Comparison of ENCODE assay signal across 9 mouse cellular contexts in the genomic region with DNA sequence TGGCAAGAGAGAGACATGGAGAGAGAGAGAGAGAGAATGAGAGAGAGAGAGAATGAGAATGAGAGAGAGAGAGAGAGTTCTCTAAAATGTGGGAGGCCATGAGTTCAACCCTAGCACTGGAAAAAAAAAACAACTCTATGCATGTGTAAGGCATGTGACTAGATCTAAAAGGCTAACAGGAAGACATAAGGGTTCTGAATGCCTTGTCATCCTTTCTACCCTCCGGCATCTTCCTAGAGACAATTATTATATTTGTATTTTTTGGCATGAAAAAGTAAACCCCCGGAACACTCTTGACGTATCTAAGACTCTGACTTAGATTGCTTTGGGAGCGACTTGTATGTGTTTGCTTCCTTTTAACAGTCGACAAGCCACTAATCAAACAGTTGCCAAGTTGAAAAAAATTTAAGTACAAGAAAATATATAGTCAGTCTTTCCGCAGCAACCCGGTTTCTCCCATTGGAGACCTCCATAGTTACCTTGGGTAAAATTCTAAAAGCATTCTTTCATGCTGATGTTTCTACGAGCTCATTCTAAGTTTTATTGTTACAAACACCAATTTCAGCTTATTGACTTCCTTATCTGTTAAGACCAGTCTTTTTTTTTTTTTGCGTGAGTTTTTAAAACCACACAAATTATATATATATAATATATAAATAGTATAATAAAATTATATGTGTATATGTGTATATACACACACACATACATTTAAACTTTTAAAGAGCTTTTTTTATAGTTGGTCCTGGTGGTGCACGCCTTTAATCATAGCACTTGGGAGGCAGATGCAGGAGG. TPM values are rescaled to one million over a fixed set of nuclear protein-coding genes. Genes with fewer than 3 reads are reported as not detected.
DNase-seq lines count a peak whose midpoint lies in the region; ATAC-seq and TF ChIP-seq lines count a peak whose summit lies in the region.
"Had no signal": no experiment of that assay in that cellular context is flagged by ENCODE, and none has a peak within 500 bp of the region (broad histone marks: within the 10 kb centered on the region; RNA-seq: fewer than 3 reads in every experiment).

No protein-coding gene starts in this region.

- no peak for DNase-seq in heart, adult 9 months (ENCODE audit: low spot score in 2 of 2)
- no peak for DNase-seq in ES-E14 (ENCODE audit: low read depth, low spot score)
- DNase-seq in retina, postnatal 1 day = no peak
- no peak for DNase-seq in ovary, postnatal 10 days (ENCODE audit: low spot score)
- no peak for DNase-seq in adrenal gland, postnatal 4 days (ENCODE audit: low spot score in 2 of 2)

- no peak for ATAC-seq in heart, embryonic 16.5 days (replicated peaks; ENCODE audit: extremely low read depth, insufficient read depth, low FRiP score)
- ATAC-seq in hindbrain, embryonic 12.5 days (ENCODE audit: low FRiP score) = no peak
- ATAC-seq in midbrain, embryonic 12.5 days (ENCODE audit: low FRiP score, low read depth) = no peak

- peak overlapping the region; percentile 72 for H3K4me3 ChIP-seq in heart, embryonic 16.5 days (ENCODE audit: low read length)
- peak overlapping the region; percentile 79 to 89 for H3K4me3 ChIP-seq in ES-E14 (ENCODE audit: insufficient read depth in 1 of 2, low read depth in 1 of 2, low read length in 2 of 2, poor library complexity in 1 of 2, severe bottlenecking in 1 of 2)
- H3K4me3 ChIP-seq in hindbrain, embryonic 12.5 days = peak overlapping the region; percentile 45
- H3K4me3 ChIP-seq in midbrain, embryonic 12.5 days = peak overlapping the region; percentile 55

- 0 out of 2 replicates have a peak, but pooled peaks cover 4% of the 10 kb centered on the region for H3K9me3 ChIP-seq in heart, embryonic 16.5 days (replicated peaks; ENCODE audit: control insufficient read depth, low read length)
- no peaks in the 10 kb centered on the region for H3K9me3 ChIP-seq in ES-E14 (ENCODE audit: control insufficient read depth, insufficient read depth, low read depth, low read length)
- no peaks in the 10 kb centered on the region for H3K9me3 ChIP-seq in hindbrain, embryonic 12.5 days (replicated peaks)
- H3K9me3 ChIP-seq in midbrain, embryonic 12.5 days = no peaks in the 10 kb centered on the region

- H3K9ac ChIP-seq in heart, embryonic 16.5 days (ENCODE audit: low read length) = peak overlapping the region; percentile 81
- peak overlapping the region; percentile 61; the same call in 1 of the 2 replicates for H3K9ac ChIP-seq in ES-E14 (ENCODE audit: insufficient read depth, low read depth, low read length, poor library complexity, severe bottlenecking)
- 0 out of 2 replicates have a peak overlapping the region, but pooled peaks have one; percentile 58 for H3K9ac ChIP-seq in hindbrain, embryonic 12.5 days
- H3K9ac ChIP-seq in midbrain, embryonic 12.5 days (replicated peaks) = peak overlapping the region; percentile 59; the same call in 1 of the 2 replicates

- H3K4me1 ChIP-seq in heart, embryonic 16.5 days (ENCODE audit: control insufficient read depth, insufficient read depth, low read length) = no peaks in the 10 kb centered on the region
- H3K4me1 ChIP-seq in ES-E14 (ENCODE audit: control insufficient read depth in 2 of 2, insufficient read depth in 2 of 2, low read length in 2 of 2, poor library complexity in 1 of 2) = peaks cover 0 to 2% of the 10 kb centered on the region in 2 experiments; a peak in 1 of 4 replicates
- peaks cover 5% of the 10 kb centered on the region for H3K4me1 ChIP-seq in hindbrain, embryonic 12.5 days
- peaks cover 5% of the 10 kb centered on the region; the same call in 1 of the 2 replicates for H3K4me1 ChIP-seq in midbrain, embryonic 12.5 days

- no peaks in the 10 kb centered on the region for H3K36me3 ChIP-seq in heart, embryonic 16.5 days (ENCODE audit: control insufficient read depth, insufficient read depth)
- no peaks in the 10 kb centered on the region for H3K36me3 ChIP-seq in ES-E14 (ENCODE audit: control insufficient read depth, insufficient read depth, low read length, poor library complexity, severe bottlenecking)
- no peaks in the 10 kb centered on the region; the same call in 1 of the 2 replicates for H3K36me3 ChIP-seq in hindbrain, embryonic 12.5 days
- H3K36me3 ChIP-seq in midbrain, embryonic 12.5 days = no peaks in the 10 kb centered on the region

- no peaks in the 10 kb centered on the region for H3K27me3 ChIP-seq in heart, embryonic 16.5 days (ENCODE audit: control insufficient read depth, insufficient read depth, low read length)
- no peaks in the 10 kb centered on the region for H3K27me3 ChIP-seq in hindbrain, embryonic 12.5 days
- H3K27me3 ChIP-seq in midbrain, embryonic 12.5 days = no peaks in the 10 kb centered on the region

- in situ Hi-C loops in ES-E14 (cut with MboI; ENCODE audit: low sequenced_read_pairs in 2 of 2, unreplicated experiment in 2 of 2) = loop anchor here (5.0 to 10.0 kb wide), 2 partner anchors 162 to 165 kb away; a partner anchor contains a TSS

- WGBS in heart, embryonic 16.5 days = 71% methylated on average over 10 of the region's 10 CpGs
- WGBS in hindbrain, embryonic 12.5 days = 79% methylated on average over 10 of the region's 10 CpGs
- WGBS in midbrain, embryonic 12.5 days = 79% methylated on average over 10 of the region's 10 CpGs

- peak overlapping the region; percentile 73 for H3K4me2 ChIP-seq in heart, embryonic 16.5 days (ENCODE audit: low read depth, low read length)
- peak overlapping the region; percentile 52 for H3K4me2 ChIP-seq in hindbrain, embryonic 12.5 days (replicated peaks)
- H3K4me2 ChIP-seq in midbrain, embryonic 12.5 days (replicated peaks) = peak overlapping the region; percentile 68

- peak overlapping the region; percentile 94 for H3K27ac ChIP-seq in heart, embryonic 16.5 days (ENCODE audit: low read length)
- H3K27ac ChIP-seq in ES-E14 (ENCODE audit: insufficient read depth, low read depth, low read length, poor library complexity, severe bottlenecking) = peak overlapping the region; percentile 34; the same call in 1 of the 2 replicates
- peak overlapping the region; percentile 82; the same call in 1 of the 2 replicates for H3K27ac ChIP-seq in hindbrain, embryonic 12.5 days
- peak overlapping the region; percentile 83; the same call in 1 of the 2 replicates for H3K27ac ChIP-seq in midbrain, embryonic 12.5 days (replicated peaks)

TF ChIP-seq in ES-E14, 5 proteins besides CTCF, POLR2A, EP300 and RAD21:
- TF ChIP-seq ZNF384 (IDR thresholded peaks at IDR 0.05; ENCODE audit: low read depth, low read length) (no peak), HCFC1 (IDR thresholded peaks at IDR 0.05; ENCODE audit: borderline replicate concordance, insufficient read depth, low read length) (no peak), ZC3H11A (IDR thresholded peaks at IDR 0.05; ENCODE audit: borderline replicate concordance, low read depth, low read length) (no peak), MAFK (IDR thresholded peaks at IDR 0.05; ENCODE audit: insufficient read depth, low read depth, low read length) (no peak), CHD2 (IDR thresholded peaks at IDR 0.05; ENCODE audit: low read depth, low read length) (no peak)

RNA-seq across cellular contexts. Expression of a gene that starts 1.1 kb away (rescaled TPM):
- 20.5 and 25.1 TPM in 2 replicates for polyA plus RNA-seq in heart, embryonic 16.5 days (2015; fragmentation: Nextera tagmentation; extraction: Ambion mirVana)
- total RNA-seq in ES-E14 (2012; rRNA removed) = 8.9 and 11.9 TPM in 2 replicates
- 33.2 and 33.4 TPM in 2 replicates for polyA plus RNA-seq in hindbrain, embryonic 12.5 days (2016; fragmentation: Nextera tagmentation; extraction: Ambion mirVana)
- 29.7 and 30.5 TPM in 2 replicates for polyA plus RNA-seq in midbrain, embryonic 12.5 days (2016; fragmentation: Nextera tagmentation; extraction: Ambion mirVana)
- 10 to 100 TPM; 27.1 to 27.7 TPM for total RNA-seq in adrenal gland, postnatal 4 days (2021)

RNA-seq across cellular contexts. Expression of a gene that starts 8.5 kb away (rescaled TPM):
- 32.3 and 33.9 TPM in 2 replicates for polyA plus RNA-seq in heart, embryonic 16.5 days (2015; fragmentation: Nextera tagmentation; extraction: Ambion mirVana)
- 25.2 and 28.2 TPM in 2 replicates for total RNA-seq in ES-E14 (2012; rRNA removed)
- 47.9 and 48.3 TPM in 2 replicates for polyA plus RNA-seq in hindbrain, embryonic 12.5 days (2016; fragmentation: Nextera tagmentation; extraction: Ambion mirVana)
- 49.7 and 50.8 TPM in 2 replicates for polyA plus RNA-seq in midbrain, embryonic 12.5 days (2016; fragmentation: Nextera tagmentation; extraction: Ambion mirVana)
- 10 to 100 TPM; 18.6 TPM for total RNA-seq in adrenal gland, postnatal 4 days (2021)

RNA-seq across cellular contexts. Expression of a gene that starts 13.8 kb away (rescaled TPM):
- polyA plus RNA-seq in heart, embryonic 16.5 days (2015; fragmentation: Nextera tagmentation; extraction: Ambion mirVana) = 0.11 TPM in 1 of 2 replicates, not detected in the other
- total RNA-seq in ES-E14 (2012; rRNA removed) = 0.18 TPM in 1 of 2 replicates, not detected in the other
- 0.22 TPM in 1 of 2 replicates, not detected in the other for polyA plus RNA-seq in hindbrain, embryonic 12.5 days (2016; fragmentation: Nextera tagmentation; extraction: Ambion mirVana)
- polyA plus RNA-seq in midbrain, embryonic 12.5 days (2016; fragmentation: Nextera tagmentation; extraction: Ambion mirVana) = not detected in 2 replicates
- 1 to 10 TPM in 1 of 2 experiments, under 1 TPM in 1; 0.81 to 2.0 TPM for total RNA-seq in adrenal gland, postnatal 4 days (2021)

RNA-seq across cellular contexts. Expression of a gene that starts 14.4 kb away (rescaled TPM):
- polyA plus RNA-seq in heart, embryonic 16.5 days (2015; fragmentation: Nextera tagmentation; extraction: Ambion mirVana) = 77.2 and 84.5 TPM in 2 replicates
- total RNA-seq in ES-E14 (2012; rRNA removed) = 42.2 and 43.8 TPM in 2 replicates
- 91.6 and 94.6 TPM in 2 replicates for polyA plus RNA-seq in hindbrain, embryonic 12.5 days (2016; fragmentation: Nextera tagmentation; extraction: Ambion mirVana)
- 90.9 and 96.1 TPM in 2 replicates for polyA plus RNA-seq in midbrain, embryonic 12.5 days (2016; fragmentation: Nextera tagmentation; extraction: Ambion mirVana)
- total RNA-seq in adrenal gland, postnatal 4 days (2021) = 10 to 100 TPM; 64.2 to 65.1 TPM

RNA-seq across cellular contexts. Expression of a gene that starts 21.4 kb away (rescaled TPM):
- 0.27 and 3.9 TPM in 2 replicates for polyA plus RNA-seq in heart, embryonic 16.5 days (2015; fragmentation: Nextera tagmentation; extraction: Ambion mirVana)
- 0.80 and 3.5 TPM in 2 replicates for total RNA-seq in ES-E14 (2012; rRNA removed)
- polyA plus RNA-seq in hindbrain, embryonic 12.5 days (2016; fragmentation: Nextera tagmentation; extraction: Ambion mirVana) = 0.54 and 0.70 TPM in 2 replicates
- 0.59 and 0.94 TPM in 2 replicates for polyA plus RNA-seq in midbrain, embryonic 12.5 days (2016; fragmentation: Nextera tagmentation; extraction: Ambion mirVana)
- total RNA-seq in adrenal gland, postnatal 4 days (2021) = 1 to 10 TPM in 1 of 2 experiments, under 1 TPM in 1; 0.73 to 1.1 TPM
- total RNA-seq: hematopoietic stem cell, adult 5-6 weeks had no signal

Comparison
In these comparisons a context has a peak if more than half of its experiments do, and no peak if none do; other contexts are left out.
1. H3K27ac ChIP-seq: peak in every context shown above with its lines; median percentile 94 in heart, embryonic 16.5 days; 83 in midbrain, embryonic 12.5 days; 82 in hindbrain, embryonic 12.5 days; 34 in ES-E14.